Mouse (Mus musculus): ENCODE results near the gene Adamts9.

The Adamts9 gene

DNA sequence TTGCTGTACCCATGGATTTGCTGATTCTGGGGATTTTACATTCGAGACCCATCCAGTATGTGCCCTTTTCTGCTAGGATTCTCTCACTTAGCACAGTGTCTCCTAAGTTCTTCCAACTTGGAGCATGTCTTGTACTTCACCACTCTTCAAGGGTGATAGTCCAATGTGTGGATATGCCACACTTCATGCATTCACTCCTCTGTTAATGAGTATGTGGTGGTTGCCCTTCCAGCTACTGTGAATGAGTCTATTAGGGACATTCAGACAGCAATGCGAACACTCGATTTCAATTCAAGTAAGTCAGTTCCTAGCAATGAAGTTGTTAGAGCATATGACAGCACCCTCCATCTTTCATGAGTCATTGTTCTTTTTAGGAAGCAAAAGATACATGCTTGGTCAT lies 133.5 kb downstream of the Adamts9 start:
- no peak for DNase-seq (ENCODE audit: low read depth, low spot score)

- no peak for DNase-seq (ENCODE audit: low read depth, low spot score)
Observed at GRCm38 (mm10) chr6:92804254-92804971, 138.9 kb downstream of the Adamts9 start.

- DNase-seq (ENCODE audit: low read depth, low spot score), result no peak
Observed at GRCm38 (mm10) chr6:92803213-92803612, 140.1 kb downstream of the Adamts9 start.

- DNase-seq (ENCODE audit: low read depth, low spot score), result no peak
Observed at GRCm38 (mm10) chr6:92802421-92802820, 140.9 kb downstream of the Adamts9 start.

DNA sequence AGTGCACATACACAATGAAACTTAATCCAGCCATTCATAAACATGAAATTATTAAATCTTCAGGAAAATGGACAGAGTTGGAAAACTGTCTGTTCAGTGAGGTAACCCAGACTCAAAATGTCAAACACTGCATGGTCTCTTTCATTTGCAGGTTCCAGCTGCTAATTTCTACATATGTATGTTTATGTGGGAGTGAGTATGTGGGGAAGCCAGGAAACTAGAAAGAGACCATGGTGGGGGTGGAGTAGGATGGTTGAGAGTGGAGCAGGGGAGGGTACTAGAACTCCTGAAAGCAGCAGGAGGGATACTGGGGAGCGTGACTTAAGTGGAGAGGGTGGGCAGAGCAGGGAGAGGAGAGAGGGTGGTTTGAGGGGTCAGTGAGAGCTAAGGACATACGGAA lies 141.8 kb downstream of the Adamts9 start:
- DNase-seq (ENCODE audit: low read depth, low spot score), result no peak

- DNase-seq (ENCODE audit: low read depth, low spot score), result no peak
Observed at GRCm38 (mm10) chr6:92793804-92794203, 149.5 kb downstream of the Adamts9 start.

DNA sequence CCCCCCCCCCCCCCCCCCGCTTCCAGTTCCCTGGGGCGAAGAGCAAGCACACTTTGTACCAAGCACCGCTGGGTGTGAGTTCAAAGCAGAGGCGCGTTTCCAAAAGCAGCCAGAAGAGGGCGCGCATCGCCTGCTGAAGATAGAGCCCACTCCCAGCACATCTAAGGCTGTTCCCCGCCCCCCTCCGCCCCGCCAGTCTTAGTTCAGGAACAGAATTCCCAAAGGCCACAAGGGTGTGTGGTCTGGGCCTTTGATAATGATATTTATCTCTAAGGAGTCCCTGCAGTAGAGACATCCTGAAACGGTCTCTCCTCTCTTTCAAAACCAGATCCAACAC lies 155.9 kb downstream of the Adamts9 start:
- DNase-seq (ENCODE audit: low read depth, low spot score), result no peak

- no peak for DNase-seq (ENCODE audit: low read depth, low spot score)
Observed at GRCm38 (mm10) chr6:92786701-92787375, 156.5 kb downstream of the Adamts9 start.

GRCm38 (mm10) chr6:92784782-92785181 lies 158.5 kb downstream of the Adamts9 start:
- DNase-seq (ENCODE audit: low read depth, low spot score), result no peak

GRCm38 (mm10) chr6:92781446-92781845 lies 161.8 kb downstream of the Adamts9 start:
- no peak for DNase-seq (ENCODE audit: low read depth, low spot score)

DNA sequence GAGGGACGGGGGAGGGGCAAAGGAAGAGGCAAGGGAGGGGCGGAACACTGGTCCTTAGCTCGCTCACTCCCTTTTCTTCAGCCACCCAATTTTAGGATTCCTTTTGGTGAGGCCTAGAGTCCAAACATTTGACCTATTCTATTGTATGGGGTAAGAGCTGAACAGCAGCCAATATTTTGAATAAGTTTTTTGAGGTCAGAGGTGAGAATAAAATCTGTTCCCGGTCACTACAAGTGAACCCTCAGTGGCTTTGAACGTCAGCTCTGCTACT lies 163.4 kb downstream of the Adamts9 start:
- no peak for DNase-seq (ENCODE audit: low read depth, low spot score)

- DNase-seq (ENCODE audit: low read depth, low spot score), result no peak
Observed at GRCm38 (mm10) chr6:92779140-92779934, 164.0 kb downstream of the Adamts9 start.

GRCm38 (mm10) chr6:92776356-92776755 lies 166.9 kb downstream of the Adamts9 start:
- DNase-seq (ENCODE audit: low read depth, low spot score), result no peak

DNA sequence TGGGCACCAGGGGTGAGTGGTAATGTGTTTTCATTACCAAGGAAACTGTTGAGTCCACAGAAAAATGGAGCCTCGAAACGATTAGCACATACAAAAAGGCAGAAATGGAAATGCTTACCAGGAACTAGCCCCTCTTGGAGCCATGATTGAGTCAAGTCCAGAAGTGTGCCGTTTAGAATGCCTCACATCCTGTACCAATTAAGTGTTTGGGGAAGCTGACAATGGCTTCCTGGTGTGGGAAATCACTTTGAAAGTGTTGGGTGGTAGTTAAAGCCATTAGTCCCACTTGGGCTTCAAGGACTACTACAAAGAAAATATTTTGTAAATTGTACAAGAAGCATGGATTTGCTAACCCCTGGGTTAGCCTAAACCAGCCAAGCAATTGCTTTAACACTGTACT lies 180.9 kb downstream of the Adamts9 start:
- DNase-seq (ENCODE audit: low read depth, low spot score), result no peak

DNA sequence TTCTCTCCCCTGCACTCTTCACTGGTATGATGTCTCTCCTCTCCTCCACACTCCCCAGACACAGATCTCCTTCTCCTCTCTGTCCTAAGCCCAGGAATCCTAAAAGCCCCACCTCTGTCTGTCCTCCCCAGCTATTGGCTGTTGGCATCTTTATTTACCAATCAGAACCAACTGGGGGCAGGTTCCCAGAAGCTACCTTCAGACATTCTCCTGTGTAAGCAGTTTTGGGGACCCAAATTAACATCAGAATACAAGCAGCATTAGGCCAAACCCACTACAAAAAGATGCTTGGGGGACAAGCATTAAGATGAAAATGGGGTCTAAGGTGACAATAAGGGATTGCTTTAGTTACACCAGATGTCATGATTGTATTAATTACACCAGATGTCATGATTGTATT lies 183.7 kb downstream of the Adamts9 start:
- no peak for DNase-seq (ENCODE audit: low read depth, low spot score)

DNA sequence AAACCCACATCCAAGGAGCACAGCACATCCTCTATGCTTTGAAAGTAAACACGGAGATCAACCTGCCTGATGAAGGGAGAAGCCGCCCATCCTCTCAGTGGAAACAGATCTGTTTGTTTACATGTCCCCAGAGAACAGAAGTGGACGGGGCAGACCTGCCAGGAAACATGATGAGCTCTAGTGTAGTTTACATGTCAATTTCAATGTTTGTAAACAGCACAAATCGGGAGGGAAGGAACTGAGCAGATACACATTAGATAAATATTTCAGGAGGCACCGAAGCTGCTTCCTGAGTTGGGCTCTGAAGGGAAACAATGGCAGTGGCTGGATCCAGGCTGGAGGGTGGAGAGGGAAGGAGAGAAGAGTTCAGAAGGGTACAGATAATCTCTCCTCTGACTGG lies 187.5 kb downstream of the Adamts9 start:
- DNase-seq (ENCODE audit: low read depth, low spot score), result no peak

DNA sequence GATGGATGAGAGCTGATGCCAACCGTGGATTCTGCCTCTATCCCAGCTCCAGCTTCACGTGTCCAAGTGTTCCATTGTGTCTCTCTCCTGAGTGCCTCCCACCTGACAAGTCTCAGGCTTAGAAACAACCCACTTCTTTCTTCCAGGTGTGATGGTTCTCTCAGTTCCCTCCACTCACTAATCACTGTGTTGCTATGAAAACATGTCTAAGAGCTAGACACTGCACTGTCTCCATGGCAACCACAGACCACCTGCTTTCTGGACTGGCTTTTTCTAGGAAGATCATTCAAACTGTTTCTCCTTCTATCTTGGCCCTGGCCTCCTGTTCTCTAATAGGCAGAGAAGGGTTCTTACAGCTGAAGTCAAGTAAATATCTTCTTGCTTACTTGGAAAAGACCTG lies 190.6 kb downstream of the Adamts9 start:
- no peak for DNase-seq (ENCODE audit: low read depth, low spot score)

DNA sequence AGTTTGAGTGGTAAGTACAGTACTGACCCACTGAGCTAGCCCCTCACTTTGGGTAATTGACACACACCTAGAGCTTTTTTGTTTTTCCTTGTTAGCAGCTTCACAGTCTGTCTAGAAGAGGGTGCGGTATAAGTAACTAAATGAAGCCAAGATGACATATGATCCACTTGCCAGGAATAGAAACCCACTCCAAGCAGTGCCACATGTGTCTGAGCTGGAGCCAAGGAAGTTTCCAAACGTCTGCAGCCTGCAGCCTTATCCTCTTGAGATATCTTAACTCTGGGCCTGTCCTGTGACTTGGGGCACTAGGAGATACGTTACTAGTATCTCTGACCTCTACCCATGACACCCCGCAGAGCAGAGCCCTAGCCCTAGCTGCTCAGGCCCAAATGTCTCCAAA lies 193.9 kb downstream of the Adamts9 start:
- DNase-seq (ENCODE audit: low read depth, low spot score), result no peak

DNA sequence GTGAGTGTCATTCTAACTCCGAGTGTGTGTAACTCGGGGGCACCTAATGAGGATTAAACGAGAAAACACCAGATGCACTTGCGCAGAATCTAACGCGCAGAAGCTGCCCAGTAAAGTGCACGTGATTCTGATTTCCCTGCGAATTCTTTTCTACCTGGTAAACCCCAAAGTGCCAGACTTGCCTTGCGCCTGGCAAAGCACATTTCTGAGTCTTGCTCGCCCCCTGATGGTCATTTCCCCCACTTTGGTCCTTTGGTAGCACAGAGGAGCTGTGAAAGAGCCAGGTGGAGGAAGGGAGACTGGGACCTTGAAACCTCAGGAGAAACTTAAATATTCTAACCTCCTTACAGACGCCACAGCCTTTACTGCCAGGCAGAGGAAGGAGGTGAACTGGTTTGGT lies 199.7 kb downstream of the Adamts9 start:
- DNase-seq (ENCODE audit: low read depth, low spot score), result no peak

DNA sequence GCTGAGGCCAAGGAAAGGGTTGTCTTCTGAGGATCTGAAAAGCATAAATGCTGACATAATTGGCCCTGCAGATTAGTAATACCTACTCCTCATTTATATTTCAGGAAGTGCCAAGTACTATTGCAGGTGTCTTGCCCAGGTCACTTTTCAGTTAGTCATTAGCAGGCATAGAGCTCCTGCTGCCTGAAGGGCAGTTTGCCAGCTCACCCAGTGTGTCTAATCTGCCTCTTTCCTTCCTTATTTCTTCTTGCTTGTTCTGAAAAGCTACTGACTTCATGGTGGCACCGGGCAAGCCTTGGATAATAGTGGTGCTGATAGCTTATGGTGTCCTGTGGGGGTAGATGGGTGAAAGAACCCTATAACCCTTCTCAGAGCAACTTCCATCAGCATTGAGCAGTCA lies 206.2 kb downstream of the Adamts9 start:
- DNase-seq (ENCODE audit: low read depth, low spot score), result no peak

GRCm38 (mm10) chr6:92733651-92734050 lies 209.6 kb downstream of the Adamts9 start:
- no peak for DNase-seq (ENCODE audit: low read depth, low spot score)

- DNase-seq (ENCODE audit: low read depth, low spot score), result no peak
Observed at GRCm38 (mm10) chr6:92728514-92728913, 214.8 kb downstream of the Adamts9 start.

DNA sequence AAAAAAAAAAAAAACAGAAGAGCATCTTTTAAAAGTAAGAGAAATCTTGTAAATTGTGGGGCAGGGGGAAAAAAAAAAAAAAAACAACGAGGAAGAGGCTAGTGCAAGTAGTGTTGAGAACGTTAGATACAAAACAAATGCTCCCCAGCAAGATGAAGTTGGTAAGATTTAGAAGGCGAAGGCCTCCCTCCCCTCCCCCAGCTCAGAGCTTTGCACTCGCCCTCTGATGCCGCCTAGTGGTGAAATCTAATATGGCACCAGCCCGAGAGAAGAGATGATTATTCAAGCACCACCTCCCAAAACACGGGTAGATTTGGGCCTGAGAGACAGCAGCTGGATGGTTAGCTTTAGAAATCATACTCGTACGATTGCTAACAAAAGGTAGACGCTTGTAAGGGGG lies 215.2 kb downstream of the Adamts9 start:
- no peak for DNase-seq (ENCODE audit: low read depth, low spot score)

All from c-Kit-negative CD71-positive TER-119-positive erythroid progenitor cells, embryonic 14.5 days (primary cell).